Mouse (Mus musculus): ENCODE data around the gene 1700092M07Rik. TPM values are rescaled to one million over a fixed set of nuclear protein-coding genes. Genes with fewer than 3 reads are reported as not detected.

1700092M07Rik gene
- total RNA-seq, 1 experiment: 8.9 TPM

DNA sequence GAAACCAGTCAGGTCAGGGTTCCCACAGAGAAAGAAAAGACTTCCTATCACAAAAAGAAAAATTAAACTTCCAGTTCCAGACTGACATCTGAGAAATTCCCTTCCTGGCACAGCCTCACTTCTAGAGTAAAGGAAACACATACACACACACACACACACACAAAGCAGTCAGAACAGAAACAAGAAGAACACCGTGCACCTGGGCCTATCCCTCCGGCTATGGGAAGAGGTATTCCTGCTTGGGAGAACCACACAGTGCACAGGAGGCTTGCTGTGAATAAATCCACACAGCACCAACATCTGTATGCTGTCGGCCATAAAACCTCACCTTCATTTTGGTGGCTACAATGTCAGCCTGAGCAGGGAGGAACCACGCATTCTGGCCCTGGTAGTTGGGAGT is 29.0 kb upstream of the 1700092M07Rik start:
- in situ Hi-C loops (cut with MboI; ENCODE audit: low sequenced_read_pairs in 2 of 2, unreplicated experiment in 2 of 2): no loop called here
- peak overlapping the region; percentile 92 to 98 for H3K4me3 ChIP-seq (ENCODE audit: insufficient read depth in 1 of 2, low read depth in 1 of 2, low read length in 2 of 2, poor library complexity in 1 of 2, severe bottlenecking in 1 of 2)
- no peak for DNase-seq (ENCODE audit: low read depth, low spot score)
- H3K9ac ChIP-seq (ENCODE audit: insufficient read depth, low read depth, low read length, poor library complexity, severe bottlenecking): peak overlapping the region; percentile 95
- peaks cover 55% of the 10 kb centered on the region for H3K36me3 ChIP-seq (ENCODE audit: control insufficient read depth, insufficient read depth, low read length, poor library complexity, severe bottlenecking)
- TF ChIP-seq ZC3H11A (IDR thresholded peaks at IDR 0.05; ENCODE audit: borderline replicate concordance, low read depth, low read length) (no peak), HCFC1 (IDR thresholded peaks at IDR 0.05; ENCODE audit: borderline replicate concordance, insufficient read depth, low read length) (no peak)
- peaks cover 7 to 10% of the 10 kb centered on the region in 2 experiments; a peak in 2 of 4 replicates for H3K4me1 ChIP-seq (ENCODE audit: control insufficient read depth in 2 of 2, insufficient read depth in 2 of 2, low read length in 2 of 2, poor library complexity in 1 of 2)
- no peaks in the 10 kb centered on the region for H3K9me3 ChIP-seq (ENCODE audit: control insufficient read depth, insufficient read depth, low read depth, low read length)
- H3K27ac ChIP-seq (ENCODE audit: insufficient read depth, low read depth, low read length, poor library complexity, severe bottlenecking): peak overlapping the region; percentile 51; the same call in 1 of the 2 replicates

- peaks cover 50% of the 10 kb centered on the region for H3K36me3 ChIP-seq (ENCODE audit: control insufficient read depth, insufficient read depth, low read length, poor library complexity, severe bottlenecking)
Measured at GRCm38 (mm10) chr19:8711949-8712869, 28.3 kb upstream of the 1700092M07Rik start.

GRCm38 (mm10) chr19:8712870-8713305 is 27.6 kb upstream of the 1700092M07Rik start:
- peaks cover 7 to 9% of the 10 kb centered on the region in 2 experiments; a peak in 2 of 4 replicates for H3K4me1 ChIP-seq (ENCODE audit: control insufficient read depth in 2 of 2, insufficient read depth in 2 of 2, low read length in 2 of 2, poor library complexity in 1 of 2)
- H3K27ac ChIP-seq (ENCODE audit: insufficient read depth, low read depth, low read length, poor library complexity, severe bottlenecking): peak overlapping the region; percentile 95
- peak; percentile 97 for TF ChIP-seq ZNF384 (IDR thresholded peaks at IDR 0.05; ENCODE audit: low read depth, low read length)
- TF ChIP-seq HCFC1 (IDR thresholded peaks at IDR 0.05; ENCODE audit: borderline replicate concordance, insufficient read depth, low read length): no peak; the same call in 1 of the 2 replicates
- TF ChIP-seq MAFK (IDR thresholded peaks at IDR 0.05; ENCODE audit: insufficient read depth, low read depth, low read length): peak; percentile 98
- peak overlapping the region; percentile 92 to 98 for H3K4me3 ChIP-seq (ENCODE audit: insufficient read depth in 1 of 2, low read depth in 1 of 2, low read length in 2 of 2, poor library complexity in 1 of 2, severe bottlenecking in 1 of 2)
- no peaks in the 10 kb centered on the region for H3K9me3 ChIP-seq (ENCODE audit: control insufficient read depth, insufficient read depth, low read depth, low read length)
- peak; percentile 98 for DNase-seq (ENCODE audit: low read depth, low spot score)
- peaks cover 44% of the 10 kb centered on the region for H3K36me3 ChIP-seq (ENCODE audit: control insufficient read depth, insufficient read depth, low read length, poor library complexity, severe bottlenecking)
- peak overlapping the region; percentile 95 for H3K9ac ChIP-seq (ENCODE audit: insufficient read depth, low read depth, low read length, poor library complexity, severe bottlenecking)
- in situ Hi-C loops (cut with MboI; ENCODE audit: low sequenced_read_pairs in 2 of 2, unreplicated experiment in 2 of 2): no loop called here

More at GRCm38 (mm10) chr19:8711949-8712869, 28.3 kb upstream of the 1700092M07Rik start:
- H3K4me1 ChIP-seq (ENCODE audit: control insufficient read depth in 2 of 2, insufficient read depth in 2 of 2, low read length in 2 of 2, poor library complexity in 1 of 2): peaks cover 7 to 12% of the 10 kb centered on the region in 2 experiments; a peak in 2 of 4 replicates
- H3K4me3 ChIP-seq (ENCODE audit: insufficient read depth in 1 of 2, low read depth in 1 of 2, low read length in 2 of 2, poor library complexity in 1 of 2, severe bottlenecking in 1 of 2): peak overlapping the region; percentile 92 to 98
- H3K9ac ChIP-seq (ENCODE audit: insufficient read depth, low read depth, low read length, poor library complexity, severe bottlenecking): peak overlapping the region; percentile 95
- in situ Hi-C loops (cut with MboI; ENCODE audit: low sequenced_read_pairs in 2 of 2, unreplicated experiment in 2 of 2): no loop called here
- H3K9me3 ChIP-seq (ENCODE audit: control insufficient read depth, insufficient read depth, low read depth, low read length): no peaks in the 10 kb centered on the region
- DNase-seq (ENCODE audit: low read depth, low spot score): no peak
- TF ChIP-seq MAFK (IDR thresholded peaks at IDR 0.05; ENCODE audit: insufficient read depth, low read depth, low read length): no peak
- TF ChIP-seq HCFC1 (IDR thresholded peaks at IDR 0.05; ENCODE audit: borderline replicate concordance, insufficient read depth, low read length): no peak
- no peak for TF ChIP-seq ZC3H11A (IDR thresholded peaks at IDR 0.05; ENCODE audit: borderline replicate concordance, low read depth, low read length)
- TF ChIP-seq ZNF384 (IDR thresholded peaks at IDR 0.05; ENCODE audit: low read depth, low read length): no peak
- 0 out of 2 replicates have a peak, but pooled peaks have one; percentile 19 for TF ChIP-seq CHD2 (IDR thresholded peaks at IDR 0.05; ENCODE audit: low read depth, low read length)
- peak overlapping the region; percentile 95 for H3K27ac ChIP-seq (ENCODE audit: insufficient read depth, low read depth, low read length, poor library complexity, severe bottlenecking)

GRCm38 (mm10) chr19:8713306-8713996 is 27.1 kb upstream of the 1700092M07Rik start:
- H3K9me3 ChIP-seq (ENCODE audit: control insufficient read depth, insufficient read depth, low read depth, low read length): no peaks in the 10 kb centered on the region
- peak overlapping the region; percentile 92 to 98 for H3K4me3 ChIP-seq (ENCODE audit: insufficient read depth in 1 of 2, low read depth in 1 of 2, low read length in 2 of 2, poor library complexity in 1 of 2, severe bottlenecking in 1 of 2)
- H3K4me1 ChIP-seq (ENCODE audit: control insufficient read depth in 2 of 2, insufficient read depth in 2 of 2, low read length in 2 of 2, poor library complexity in 1 of 2): peaks cover 7 to 8% of the 10 kb centered on the region in 2 experiments; a peak in 2 of 4 replicates
- H3K9ac ChIP-seq (ENCODE audit: insufficient read depth, low read depth, low read length, poor library complexity, severe bottlenecking): peak overlapping the region; percentile 95
- peak; percentile 84 for DNase-seq (ENCODE audit: low read depth, low spot score)
- in situ Hi-C loops (cut with MboI; ENCODE audit: low sequenced_read_pairs in 2 of 2, unreplicated experiment in 2 of 2): no loop called here
- H3K27ac ChIP-seq (ENCODE audit: insufficient read depth, low read depth, low read length, poor library complexity, severe bottlenecking): peak overlapping the region; percentile 95
- TF ChIP-seq HCFC1 (IDR thresholded peaks at IDR 0.05; ENCODE audit: borderline replicate concordance, insufficient read depth, low read length) (peak; percentile 25; the same call in 1 of the 2 replicates), MAFK (IDR thresholded peaks at IDR 0.05; ENCODE audit: insufficient read depth, low read depth, low read length) (no peak)
- H3K36me3 ChIP-seq (ENCODE audit: control insufficient read depth, insufficient read depth, low read length, poor library complexity, severe bottlenecking): peaks cover 39% of the 10 kb centered on the region
